Mouse (Mus musculus) heart, adult 2 months (tissue): ENCODE measurements around the gene Ankrd27. TPM values are rescaled to one million over a fixed set of nuclear protein-coding genes. Genes with fewer than 3 reads are reported as not detected.
A peak's percentile ranks its signal among the peaks of the same experiment; 100 is the strongest.

Experiments
- DNase-seq, 2 experiments: peaks; one replicate each; pipeline ENCODE4 v3.0.0; 2021
- H3K27ac ChIP-seq: fragments of 200-600 bp; 2 replicates; pipeline ENCODE4 v1.8.1; 2022
- H3K27me3 ChIP-seq: fragments of 200-500 bp; 2 replicates; pipeline ENCODE4 v1.6.1; 2012; ENCODE audit warnings: mild to moderate bottlenecking, low read length, inconsistent platforms, mixed read lengths; ENCODE audit not compliant: control insufficient read depth, insufficient read depth
- H3K36me3 ChIP-seq: fragments of 200-500 bp; 2 replicates; pipeline ENCODE4 v1.6.1; 2012; ENCODE audit warnings: low read length, inconsistent platforms; ENCODE audit not compliant: control insufficient read depth, insufficient read depth
- H3K4me1 ChIP-seq: fragments of 200-500 bp; 2 replicates; pipeline ENCODE4 v1.6.1; 2011; ENCODE audit warnings: low read length; ENCODE audit not compliant: control insufficient read depth, insufficient read depth
- H3K4me3 ChIP-seq: fragments of 200-600 bp; 2 replicates; pipeline ENCODE4 v1.8.1; 2022
- H3K79me2 ChIP-seq: fragments of 200-500 bp; replicated peaks from 2 replicates; pipeline ENCODE4 v1.6.1; 2012; ENCODE audit warnings: mild to moderate bottlenecking, inconsistent platforms, low read length, moderate library complexity, mixed read lengths; ENCODE audit not compliant: control insufficient read depth, insufficient read depth
- H3K9ac ChIP-seq: fragments of 200-500 bp; 2 replicates; pipeline ENCODE4 v1.6.1; 2012; ENCODE audit warnings: low read depth, mild to moderate bottlenecking, control low read depth, inconsistent platforms, low read length, mixed read lengths
- CTCF ChIP-seq: fragments of 200-600 bp; IDR thresholded peaks from 2 replicates; pipeline ENCODE4 v1.8.1; 2022; ENCODE audit warnings: antibody characterized with exemption, mild to moderate bottlenecking, moderate library complexity
- EP300 ChIP-seq: fragments of 200-500 bp; IDR thresholded peaks from 2 replicates; pipeline ENCODE4 v1.6.1; 2011; ENCODE audit warnings: low read depth, low read length, control low read depth; ENCODE audit not compliant: insufficient read depth
- POLR2A ChIP-seq: fragments of 200-500 bp; IDR thresholded peaks from 2 replicates; pipeline ENCODE4 v1.6.1; 2011; ENCODE audit warnings: mild to moderate bottlenecking, low read depth, low read length, control low read depth; ENCODE audit not compliant: insufficient read depth
- whole genome bisulfite sequencing: fragments of 180-500 bp; shearing (Covaris S2); methylation state at CpG from one replicate; pipeline ENCODE4 v1.1.7; 2018; 5-methylcytosine and 5-hydroxymethylcytosine counted together
- intact Hi-C: fragments of 180-260 bp; cut with DNase I; formaldehyde crosslinking; loops from one replicate; pipeline ENCODE4 v1.15.1; 2025
- polyA plus RNA-seq: library from polyadenylated mRNA; depleted of rRNA; stranded (reverse); fragments of >200 nt; gene quantifications from 2 replicates; pipeline ENCODE4 v1.2.3, GENCODE M21; 2012
- total RNA-seq, 2 experiments: library from RNA; stranded (reverse); gene quantifications; 2 replicates each; pipeline ENCODE4 v1.2.3; 2021

Ankrd27 gene
- total and polyA plus RNA-seq, 3 experiments, result 10.6 to 13.7 (median 12.5) TPM

DNA sequence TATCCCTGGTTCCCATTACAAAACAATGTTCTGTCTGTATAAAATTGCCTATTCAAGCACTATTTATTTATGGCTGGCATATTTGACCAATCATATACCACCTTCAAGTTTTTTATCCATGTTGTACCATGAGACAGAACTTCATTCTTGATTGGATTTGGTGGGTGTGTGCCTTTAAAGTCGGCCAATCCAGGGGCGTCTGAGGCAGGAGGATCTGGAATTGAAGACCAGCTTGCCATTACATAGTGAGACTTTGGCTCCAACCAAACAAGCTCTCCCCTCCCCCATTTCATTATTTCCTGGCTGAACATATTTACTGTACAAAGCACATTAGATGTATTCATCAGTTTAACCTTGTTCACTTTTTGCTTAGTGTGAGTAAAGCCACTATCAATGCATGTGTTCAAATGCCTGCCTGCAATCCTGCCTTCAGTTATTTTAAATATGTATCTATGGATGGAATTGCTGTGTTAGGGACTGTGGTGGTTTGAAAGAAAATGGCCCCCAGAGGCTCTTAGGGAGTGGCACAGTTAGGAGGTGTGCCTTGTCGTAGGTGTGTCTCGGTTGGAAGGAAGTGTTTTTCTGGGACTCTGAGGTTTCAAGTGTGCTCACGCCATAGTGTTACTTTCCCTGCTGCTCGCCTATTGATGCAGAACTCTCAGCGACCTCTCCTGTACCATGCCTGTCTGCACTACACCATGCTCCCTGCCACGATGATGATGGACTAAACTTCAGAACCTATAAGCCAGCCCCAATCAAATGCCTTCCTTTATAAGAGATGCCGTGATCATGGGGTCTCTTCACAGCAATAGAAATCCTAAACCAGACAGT, 62.4 kb downstream of the Ankrd27 start:
- intact Hi-C loops, result loop anchor here (5.0 kb wide), 1 partner anchor 61 kb away; the partner anchor contains the start of genes Ankrd27 and Rgs9bp
- WGBS, result 64% methylated on average over 9 of the region's 9 CpGs
- no peaks in the 10 kb centered on the region for H3K27me3 ChIP-seq
- no peak overlapping the region for H3K27ac ChIP-seq
- H3K4me3 ChIP-seq, result no peak overlapping the region
- H3K9ac ChIP-seq, result no peak overlapping the region
- no peaks in the 10 kb centered on the region for H3K36me3 ChIP-seq
- no peak for TF ChIP-seq POLR2A
- no peak for TF ChIP-seq CTCF
- TF ChIP-seq EP300, result no peak
- no peaks in the 10 kb centered on the region for H3K79me2 ChIP-seq
- H3K4me1 ChIP-seq, result no peaks in the 10 kb centered on the region
- no peak for DNase-seq

DNA sequence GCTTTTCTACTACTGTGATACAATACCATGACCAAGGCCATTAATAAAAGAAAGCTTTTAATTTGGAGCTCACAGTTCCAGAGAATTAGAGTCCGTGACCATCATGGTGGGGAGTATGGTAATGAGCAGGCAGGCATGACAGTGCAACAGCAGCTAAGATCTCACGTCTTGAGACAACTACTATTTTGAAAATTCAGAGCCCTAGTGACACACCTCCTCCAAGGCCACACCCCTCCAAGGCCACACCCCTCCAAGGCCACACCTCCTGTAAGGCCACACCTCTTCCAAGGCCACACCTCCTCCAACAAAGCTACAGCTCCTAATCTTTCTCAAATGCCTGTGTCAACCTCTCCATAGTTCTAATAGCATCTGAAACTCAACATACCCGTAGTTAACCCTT, 63.0 kb downstream of the Ankrd27 start:
- Histone ChIP-seq H3K27ac (no peak overlapping the region), H3K36me3 (no peaks in the 10 kb centered on the region), H3K9ac (no peak overlapping the region), H3K27me3 (no peaks in the 10 kb centered on the region), H3K4me3 (no peak overlapping the region), H3K79me2 (no peaks in the 10 kb centered on the region), H3K4me1 (no peaks in the 10 kb centered on the region)
- WGBS, result 46% methylated on average over 3 of the region's 3 CpGs
- intact Hi-C loops, result loop anchor here (5.0 kb wide), 1 partner anchor 62 kb away; the partner anchor contains the start of genes Ankrd27 and Rgs9bp
- no peak for TF ChIP-seq POLR2A
- no peak for TF ChIP-seq EP300
- no peak for TF ChIP-seq CTCF
- peak; percentile 23 to 34 for DNase-seq

DNA sequence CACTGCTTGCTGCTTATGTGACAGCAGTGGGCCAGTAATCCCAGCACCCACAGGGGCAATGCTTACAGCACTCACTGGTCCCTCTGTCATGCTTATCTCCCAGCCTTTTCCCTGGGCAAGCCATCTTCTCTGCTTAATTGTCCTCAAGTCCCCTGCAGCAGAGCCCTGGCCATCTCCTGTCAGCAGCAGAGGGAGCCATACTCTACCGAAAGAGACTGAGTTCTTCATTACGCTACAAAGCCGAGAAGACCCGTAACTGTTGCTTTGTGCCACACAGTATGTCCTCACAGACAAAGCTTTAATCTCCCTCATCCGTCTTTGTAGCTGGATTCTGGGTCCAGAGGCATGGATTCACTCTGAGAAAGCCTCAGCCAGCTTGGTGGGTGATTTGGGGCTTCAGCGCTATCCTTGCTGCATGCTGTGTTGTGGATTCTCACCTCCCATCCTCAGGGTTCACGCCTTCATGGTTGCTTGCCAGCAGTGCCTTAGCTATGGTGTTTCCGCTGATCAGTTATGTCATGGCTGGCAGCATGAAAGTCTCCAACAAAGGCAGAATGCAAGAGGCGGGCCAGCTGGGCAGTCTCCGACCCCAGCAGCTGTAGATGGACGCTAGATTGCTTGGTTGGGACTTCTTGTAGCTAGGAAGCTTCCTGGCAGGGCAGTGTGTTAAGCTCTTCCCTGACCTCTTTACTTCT, 64.8 kb downstream of the Ankrd27 start:
- 66% methylated on average over 11 of the region's 11 CpGs for WGBS
- H3K4me1 ChIP-seq, result no peaks in the 10 kb centered on the region
- no peaks in the 10 kb centered on the region for H3K79me2 ChIP-seq
- no peak for DNase-seq
- intact Hi-C loops, result no loop called here
- H3K9ac ChIP-seq, result no peak overlapping the region
- no peaks in the 10 kb centered on the region for H3K27me3 ChIP-seq
- no peak overlapping the region for H3K27ac ChIP-seq
- TF ChIP-seq EP300, result no peak
- TF ChIP-seq CTCF, result no peak; the same call in 1 of the 2 replicates
- TF ChIP-seq POLR2A, result no peak
- H3K4me3 ChIP-seq, result no peak overlapping the region
- H3K36me3 ChIP-seq, result no peaks in the 10 kb centered on the region

DNA sequence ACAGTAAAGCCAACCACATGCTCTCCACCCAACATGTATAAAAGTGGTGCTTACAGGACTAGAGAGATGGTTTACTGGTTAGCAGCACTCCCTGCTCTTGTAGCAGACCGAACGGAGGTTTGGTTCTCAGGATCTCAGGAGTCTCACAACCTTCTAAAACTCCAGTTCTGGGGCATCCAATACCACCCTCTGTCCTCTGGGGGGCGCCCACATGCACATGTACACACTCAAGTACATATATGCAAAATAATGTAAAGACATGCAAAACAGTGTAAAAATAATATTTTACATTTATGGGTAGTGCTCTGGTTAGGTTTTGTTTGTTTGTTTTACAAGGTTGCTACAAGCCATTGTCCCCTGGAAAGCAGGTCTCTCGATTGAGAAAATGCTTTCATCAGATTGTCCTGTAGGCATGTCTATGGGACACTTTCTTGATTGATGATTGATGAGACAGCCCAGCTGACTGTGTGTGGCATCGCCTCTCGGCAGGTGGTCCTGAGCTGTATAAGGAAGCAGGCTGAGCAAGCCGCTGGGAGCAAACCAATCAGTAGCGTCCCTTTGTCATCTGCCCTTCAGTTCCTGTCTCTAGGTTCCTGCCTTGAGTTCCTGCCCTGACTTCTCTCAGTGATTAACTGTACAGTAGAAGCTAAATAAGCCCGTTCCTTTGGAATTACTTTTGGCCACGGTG, 65.7 kb downstream of the Ankrd27 start:
- H3K27ac ChIP-seq, result no peak overlapping the region

DNA sequence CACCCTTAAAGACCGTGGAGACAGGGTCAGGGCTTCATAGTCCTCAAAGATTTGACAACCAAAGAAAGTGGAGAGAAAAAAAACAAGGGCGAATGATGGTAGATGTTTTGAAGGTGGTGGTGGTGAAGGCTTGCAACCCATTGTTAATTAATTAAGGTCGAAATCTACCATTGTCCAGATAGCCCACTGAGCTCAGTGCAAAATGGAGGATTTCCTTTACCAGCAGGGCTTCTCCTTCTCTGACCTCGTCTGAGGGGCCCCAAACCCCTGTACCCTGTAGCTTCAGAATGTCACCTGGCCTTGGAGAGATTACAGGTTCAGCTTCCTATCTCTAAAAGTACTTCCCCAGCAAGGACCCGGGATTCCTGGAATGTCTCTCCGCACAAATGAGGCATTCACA, 71.8 kb downstream of the Ankrd27 start:
- TF ChIP-seq CTCF (no peak), POLR2A (no peak), EP300 (no peak)
- Histone ChIP-seq H3K27ac (no peak overlapping the region), H3K79me2 (no peaks in the 10 kb centered on the region), H3K4me3 (no peak overlapping the region), H3K27me3 (no peaks in the 10 kb centered on the region), H3K4me1 (no peaks in the 10 kb centered on the region), H3K36me3 (no peaks in the 10 kb centered on the region), H3K9ac (no peak overlapping the region)
- intact Hi-C loops, result no loop called here
- no peak for DNase-seq
- WGBS, result 43% methylated on average over 6 of the region's 6 CpGs

More for the DNA sequence above, 65.7 kb downstream of the Ankrd27 start:
- no peaks in the 10 kb centered on the region for H3K4me1 ChIP-seq
- no peak overlapping the region for H3K4me3 ChIP-seq
- TF ChIP-seq POLR2A (no peak), EP300 (no peak), CTCF (peak; percentile 27; the same call in 1 of the 2 replicates)
- no peak for DNase-seq
- no peaks in the 10 kb centered on the region for H3K36me3 ChIP-seq
- 77% methylated on average over 10 of the region's 10 CpGs for WGBS
- H3K27me3 ChIP-seq, result no peaks in the 10 kb centered on the region
- no peaks in the 10 kb centered on the region for H3K79me2 ChIP-seq
- no peak overlapping the region for H3K9ac ChIP-seq
- intact Hi-C loops, result no loop called here
